Mouse (Mus musculus): ENCODE data around the gene Mettl7a2. TPM values are rescaled to one million over a fixed set of nuclear protein-coding genes. Genes with fewer than 3 reads are reported as not detected.
"Not testable (repeated sequence)": the region's sequence is repeated elsewhere in the genome, so short reads cannot be mapped to it uniquely, and the experiment has no call there.

The Mettl7a2 gene
- total RNA-seq, 2 experiments from 2014 or later = 1.1 to 1.2 TPM

GRCm38 (mm10) chr15:100334629-100335028, 18.4 kb upstream of the Mettl7a2 start, which contains the start of gene Mettl7a3:
TSS of gene Mettl7a3 (plus strand) at chr15:100334929.
- DNase-seq (ENCODE audit: low spot score) = no peak
- intact Hi-C loops (cut with DNase I) = no loop called here

GRCm38 (mm10) chr15:100337328-100337727, 15.7 kb upstream of the Mettl7a2 start:
- DNase-seq (ENCODE audit: low spot score); intact Hi-C loops (cut with DNase I): not testable (repeated sequence)

- DNase-seq (ENCODE audit: low spot score); intact Hi-C loops (cut with DNase I): not testable (repeated sequence)
Observed at GRCm38 (mm10) chr15:100337847-100338246, 15.2 kb upstream of the Mettl7a2 start.

- intact Hi-C loops (cut with DNase I) = not testable (repeated sequence)
Observed at GRCm38 (mm10) chr15:100341314-100341980, 11.6 kb upstream of the Mettl7a2 start.

GRCm38 (mm10) chr15:100345484-100345883, 7.5 kb upstream of the Mettl7a2 start:
- intact Hi-C loops (cut with DNase I) = no loop called here
- no peak for DNase-seq (ENCODE audit: low spot score)

More at GRCm38 (mm10) chr15:100341314-100341980, 11.6 kb upstream of the Mettl7a2 start:
- DNase-seq (ENCODE audit: low spot score) = not testable (repeated sequence)

- DNase-seq (ENCODE audit: low spot score) = no peak
- intact Hi-C loops (cut with DNase I) = no loop called here
Observed at GRCm38 (mm10) chr15:100346761-100347160, 6.2 kb upstream of the Mettl7a2 start.

- DNase-seq (ENCODE audit: low spot score) = no peak
- intact Hi-C loops (cut with DNase I) = no loop called here
Observed at GRCm38 (mm10) chr15:100349496-100349895, 3.5 kb upstream of the Mettl7a2 start.

GRCm38 (mm10) chr15:100351501-100352060, 1.4 kb upstream of the Mettl7a2 start:
- intact Hi-C loops (cut with DNase I) = no loop called here

GRCm38 (mm10) chr15:100353399-100353798, 399 bp downstream of the Mettl7a2 start:
- intact Hi-C loops (cut with DNase I); DNase-seq (ENCODE audit: low spot score): not testable (repeated sequence)

More at GRCm38 (mm10) chr15:100351501-100352060, 1.4 kb upstream of the Mettl7a2 start:
- no peak for DNase-seq (ENCODE audit: low spot score)

GRCm38 (mm10) chr15:100355876-100356275, 2.9 kb downstream of the Mettl7a2 start:
- intact Hi-C loops (cut with DNase I) = no loop called here
- no peak for DNase-seq (ENCODE audit: low spot score)

GRCm38 (mm10) chr15:100364242-100364641, 11.2 kb downstream of the Mettl7a2 start, which contains the start of gene Higd1c:
TSS of gene Higd1c (plus strand) at chr15:100364542.
- intact Hi-C loops (cut with DNase I) = no loop called here
- DNase-seq (ENCODE audit: low spot score) = no peak

- intact Hi-C loops (cut with DNase I); DNase-seq (ENCODE audit: low spot score): not testable (repeated sequence)
Observed at GRCm38 (mm10) chr15:100365967-100366366, 13.0 kb downstream of the Mettl7a2 start.

GRCm38 (mm10) chr15:100367119-100367518, 14.1 kb downstream of the Mettl7a2 start:
- intact Hi-C loops (cut with DNase I) = no loop called here
- no peak for DNase-seq (ENCODE audit: low spot score)

- DNase-seq (ENCODE audit: low spot score) = no peak
- intact Hi-C loops (cut with DNase I) = loop anchor here (2.0 to 10.0 kb wide), 2 partner anchors 60 to 112 kb away; no protein-coding TSS in a partner anchor
Observed at GRCm38 (mm10) chr15:100375066-100375465, 22.1 kb downstream of the Mettl7a2 start.

- intact Hi-C loops (cut with DNase I) = loop anchor here (10.0 kb wide), 1 partner anchor 63 kb away; no protein-coding TSS in a partner anchor
- not testable (repeated sequence) for DNase-seq (ENCODE audit: low spot score)
Observed at GRCm38 (mm10) chr15:100377847-100378505, 25.0 kb downstream of the Mettl7a2 start.

- intact Hi-C loops (cut with DNase I) = loop anchor here (10.0 kb wide), 1 partner anchor 65 kb away; no protein-coding TSS in a partner anchor
- DNase-seq (ENCODE audit: low spot score) = no peak
Observed at GRCm38 (mm10) chr15:100379658-100380057, 26.7 kb downstream of the Mettl7a2 start.

- DNase-seq (ENCODE audit: low spot score) = no peak
- intact Hi-C loops (cut with DNase I) = no loop called here
Observed at GRCm38 (mm10) chr15:100380104-100380503, 27.1 kb downstream of the Mettl7a2 start.

GRCm38 (mm10) chr15:100385705-100386104, 32.7 kb downstream of the Mettl7a2 start:
- DNase-seq (ENCODE audit: low spot score) = no peak
- intact Hi-C loops (cut with DNase I) = no loop called here

GRCm38 (mm10) chr15:100387544-100388223, 34.7 kb downstream of the Mettl7a2 start:
- intact Hi-C loops (cut with DNase I) = no loop called here
- no peak for DNase-seq (ENCODE audit: low spot score)
